Mouse (Mus musculus) heart, postnatal 0 days (tissue): ENCODE results near the gene Tmem144. TPM values are rescaled to one million over a fixed set of nuclear protein-coding genes. Genes with fewer than 3 reads are reported as not detected.

Source experiments
- ATAC-seq: fragments of 200-750 bp; cut with Nextera tagmentation; 2 replicates; pipeline ENCODE4 v1.8.0; 2017; ENCODE audit warnings: low read depth, moderate number of reproducible peaks, moderate library complexity; ENCODE audit not compliant: insufficient read depth
- DNase-seq: peaks from one replicate; pipeline ENCODE4 v3.0.0-alpha.2; 2016; ENCODE audit warnings: low spot score
- H3K27ac ChIP-seq: fragments of 300-500 bp; sonication (generic); 2 replicates; pipeline ENCODE4 v1.5.1; 2014; ENCODE audit warnings: low read depth, mild to moderate bottlenecking
- H3K27me3 ChIP-seq: fragments of 300-500 bp; sonication (generic); 2 replicates; pipeline ENCODE4 v1.6.1; 2014; ENCODE audit warnings: low read length, mixed read lengths; ENCODE audit not compliant: control insufficient read depth, insufficient read depth
- H3K36me3 ChIP-seq: fragments of 300-500 bp; sonication (generic); replicated peaks from 2 replicates; pipeline ENCODE4 v1.6.1; 2014; ENCODE audit warnings: low read length, mixed read lengths; ENCODE audit not compliant: control insufficient read depth, insufficient read depth
- H3K4me1 ChIP-seq: fragments of 300-500 bp; sonication (generic); 2 replicates; pipeline ENCODE4 v1.6.1; 2014; ENCODE audit warnings: antibody characterized with exemption; ENCODE audit not compliant: control insufficient read depth, insufficient read depth
- H3K4me2 ChIP-seq: fragments of 300-500 bp; sonication (generic); 2 replicates; pipeline ENCODE4 v1.6.1; 2014; ENCODE audit warnings: low read depth, mild to moderate bottlenecking, low read length, moderate library complexity
- H3K4me3 ChIP-seq: fragments of 300-500 bp; sonication (generic); 2 replicates; pipeline ENCODE4 v1.5.1; 2014; ENCODE audit warnings: low read depth, low read length
- H3K9ac ChIP-seq: fragments of 300-500 bp; sonication (generic); replicated peaks from 2 replicates; pipeline ENCODE4 v1.6.1; 2014; ENCODE audit warnings: low read depth, low read length, mixed read lengths
- H3K9me3 ChIP-seq: fragments of 300-500 bp; sonication (generic); replicated peaks from 2 replicates; pipeline ENCODE4 v1.6.1; 2016; ENCODE audit warnings: low read length; ENCODE audit not compliant: control insufficient read depth
- CTCF ChIP-seq: IDR thresholded peaks from 2 replicates; pipeline ENCODE4 v1.5.1; 2016; ENCODE audit warnings: antibody characterized with exemption, control low read depth, low read depth
- EP300 ChIP-seq: IDR thresholded peaks from 2 replicates; pipeline ENCODE4 v1.6.1; 2016; ENCODE audit warnings: antibody characterized with exemption, low read depth
- WGBS: fragments of 180-500 bp; shearing (Covaris S2); extraction: QIAGEN DNeasy Blood & Tissue Kit; methylation state at CpG from one replicate; pipeline ENCODE4 v1.1.7; 2014; 5-methylcytosine and 5-hydroxymethylcytosine counted together
- polyA plus RNA-seq: library from polyadenylated mRNA; unstranded; fragments of >200 nt; fragmentation: Nextera tagmentation; extraction: Ambion mirVana; gene quantifications from 2 replicates; pipeline ENCODE4 v1.2.1, GENCODE M21; 2015
- total RNA-seq: library from RNA; depleted of rRNA; stranded (reverse); fragments of >200 nt; gene quantifications from 2 replicates; pipeline ENCODE4 v1.2.3, GENCODE M21; 2014; ENCODE audit warnings: low replicate concordance

Tmem144 gene
- total and polyA plus RNA-seq, 2 experiments from 2014 or later, result 7.9 to 12.2 TPM

- H3K9ac ChIP-seq, result no peak overlapping the region
- no peak for DNase-seq
- H3K27me3 ChIP-seq, result no peaks in the 10 kb centered on the region
- H3K36me3 ChIP-seq, result peaks cover 18% of the 10 kb centered on the region
- TF ChIP-seq EP300, result no peak
- TF ChIP-seq CTCF, result peak; percentile 31; the same call in 1 of the 2 replicates
- H3K4me1 ChIP-seq, result peaks cover 5% of the 10 kb centered on the region
- H3K4me3 ChIP-seq, result no peak overlapping the region
- no peak overlapping the region for H3K27ac ChIP-seq
- H3K4me2 ChIP-seq, result no peak overlapping the region
- WGBS, result 64% methylated on average over 6 of the region's 6 CpGs
- ATAC-seq, result no peak
- no peaks in the 10 kb centered on the region for H3K9me3 ChIP-seq
Measured at GRCm38 (mm10) chr3:79838751-79839150, 13.8 kb downstream of the Tmem144 start.

DNA sequence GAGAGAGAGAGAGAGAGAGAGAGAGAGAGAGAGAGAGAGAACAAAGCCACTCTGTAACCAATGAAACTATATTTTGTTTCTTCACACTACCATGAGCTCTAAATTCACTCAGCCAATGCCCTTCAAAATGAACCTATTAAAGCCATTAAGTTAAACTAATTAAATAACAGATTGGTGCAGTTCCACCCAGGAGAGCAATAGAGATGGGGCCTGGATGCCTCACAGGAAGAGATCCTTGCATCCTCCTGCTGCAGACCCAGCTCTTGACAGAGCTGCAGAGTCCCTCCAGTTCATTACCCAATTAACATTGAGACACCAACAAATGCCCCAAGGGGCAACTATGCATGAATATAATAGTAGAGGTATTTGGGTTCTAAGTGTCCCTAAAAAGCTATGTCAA is 23.3 kb downstream of the Tmem144 start:
- Histone ChIP-seq H3K27me3 (no peaks in the 10 kb centered on the region), H3K4me3 (no peak overlapping the region), H3K9me3 (no peaks in the 10 kb centered on the region), H3K4me1 (no peaks in the 10 kb centered on the region), H3K36me3 (peaks cover 22% of the 10 kb centered on the region; the same call in 1 of the 2 replicates), H3K4me2 (no peak overlapping the region), H3K9ac (no peak overlapping the region), H3K27ac (no peak overlapping the region)
- no peak for ATAC-seq
- no peak for TF ChIP-seq EP300
- no peak for DNase-seq

DNA sequence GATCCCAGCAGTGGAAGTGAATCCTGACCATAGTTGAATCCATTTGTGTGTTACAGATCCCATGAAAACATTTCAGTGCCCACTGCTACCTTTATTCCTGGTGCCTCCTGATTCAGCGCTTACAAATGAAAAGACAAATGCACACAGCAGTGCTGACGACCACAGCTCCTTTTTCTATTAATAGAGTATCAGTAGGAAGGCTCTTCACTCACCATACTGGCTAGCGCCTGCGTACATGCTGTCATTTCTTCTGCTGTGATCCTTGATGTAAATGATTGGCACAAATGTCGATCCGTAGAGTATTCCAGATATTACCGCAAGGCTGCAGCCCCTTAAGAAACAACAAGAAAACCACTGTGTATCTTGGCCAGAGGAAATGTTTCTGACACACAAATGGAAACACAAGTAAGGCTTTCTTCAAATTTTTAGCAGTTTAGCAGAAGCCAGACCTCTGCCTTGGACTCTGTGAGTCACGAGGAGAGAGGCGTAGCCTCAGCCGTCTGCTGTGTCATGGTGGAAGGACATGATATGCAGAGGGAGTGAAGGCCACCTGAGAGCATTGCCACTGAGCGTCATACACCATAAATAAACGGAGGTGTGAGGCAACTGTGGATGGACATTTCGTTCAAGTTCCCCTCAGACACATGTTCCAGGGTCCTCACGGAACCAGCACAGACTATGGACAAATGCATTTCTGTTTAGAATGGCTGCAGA is 27.3 kb downstream of the Tmem144 start:
- Histone ChIP-seq H3K4me3 (peak overlapping the region; percentile 8; the same call in 1 of the 2 replicates), H3K4me1 (no peaks in the 10 kb centered on the region), H3K36me3 (peaks cover 15% of the 10 kb centered on the region; the same call in 1 of the 2 replicates), H3K27ac (peak overlapping the region; percentile 58), H3K9me3 (no peaks in the 10 kb centered on the region), H3K9ac (no peak overlapping the region), H3K27me3 (no peaks in the 10 kb centered on the region), H3K4me2 (peak overlapping the region; percentile 13)
- DNase-seq (peak; percentile 34), ATAC-seq (peak; percentile 86)
- WGBS, result 42% methylated on average over 14 of the region's 14 CpGs
- TF ChIP-seq EP300 (no peak), CTCF (no peak)

DNA sequence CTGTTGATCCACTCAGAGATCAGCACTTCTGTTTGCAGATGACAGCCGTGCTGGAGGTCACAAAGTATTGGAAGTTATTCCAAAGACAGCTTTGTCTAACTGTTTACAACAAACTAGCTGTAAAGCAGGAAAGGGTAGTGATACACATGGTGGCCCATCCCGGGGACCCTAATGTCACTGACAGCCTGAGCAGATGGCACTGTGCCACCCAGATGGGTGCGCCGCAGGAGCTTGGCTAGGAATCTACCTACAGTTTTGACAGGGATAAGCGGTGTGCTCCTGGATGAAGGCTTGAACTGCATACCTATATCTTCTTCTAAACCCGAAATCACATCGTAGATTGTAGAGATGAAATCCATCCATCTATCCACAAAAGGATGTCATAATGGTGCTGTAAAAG is 29.4 kb downstream of the Tmem144 start:
- Histone ChIP-seq H3K9me3 (no peaks in the 10 kb centered on the region), H3K9ac (no peak overlapping the region), H3K27me3 (no peaks in the 10 kb centered on the region), H3K4me2 (no peak overlapping the region), H3K4me3 (no peak overlapping the region), H3K4me1 (no peaks in the 10 kb centered on the region), H3K27ac (no peak overlapping the region), H3K36me3 (peaks cover 15% of the 10 kb centered on the region; the same call in 1 of the 2 replicates)
- TF ChIP-seq EP300 (no peak), CTCF (no peak)
- DNase-seq (no peak), ATAC-seq (no peak)
- WGBS, result 93% methylated on average over 7 of the region's 7 CpGs

DNA sequence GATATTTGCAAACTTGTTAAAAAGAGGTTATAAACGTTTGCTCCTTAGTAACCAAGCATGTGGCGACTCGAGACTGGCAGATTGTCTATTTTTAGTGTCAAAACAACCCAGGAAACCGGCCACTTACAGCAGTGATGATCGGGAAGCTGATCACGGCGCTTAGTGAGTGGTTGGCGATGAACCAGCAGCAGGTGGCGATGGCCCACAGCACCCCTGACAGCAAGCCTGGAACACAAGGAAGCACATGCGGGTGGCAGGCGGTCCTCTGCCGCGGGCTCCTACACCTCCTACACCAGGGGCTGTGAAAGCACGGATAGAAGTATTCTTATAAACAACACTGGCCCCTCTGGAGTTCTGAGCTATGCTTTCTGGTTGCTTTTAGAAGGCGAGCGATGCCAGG is 31.4 kb downstream of the Tmem144 start:
- H3K9me3 ChIP-seq, result no peaks in the 10 kb centered on the region
- ATAC-seq (no peak), DNase-seq (no peak)
- TF ChIP-seq CTCF, result no peak
- TF ChIP-seq EP300, result no peak
- no peaks in the 10 kb centered on the region for H3K27me3 ChIP-seq
- H3K4me2 ChIP-seq, result no peak overlapping the region
- 58% methylated on average over 16 of the region's 16 CpGs for WGBS
- no peak overlapping the region for H3K9ac ChIP-seq
- no peak overlapping the region for H3K4me3 ChIP-seq
- no peaks in the 10 kb centered on the region for H3K4me1 ChIP-seq
- H3K27ac ChIP-seq, result no peak overlapping the region
- H3K36me3 ChIP-seq, result 0 out of 2 replicates have a peak, but pooled peaks cover 14% of the 10 kb centered on the region
